Mouse (Mus musculus) activated CD4-positive, CD25-positive, alpha-beta regulatory T cell (primary cell): Measurements from ENCODE around the gene Acox1. TPM values are rescaled to one million over a fixed set of nuclear protein-coding genes. Genes with fewer than 3 reads are reported as not detected.

Source experiments
- polyA plus RNA-seq, 2 experiments: library from polyadenylated mRNA; unstranded; fragments of 100-300 nt; shearing (Covaris generic); gene quantifications; one replicate each; pipeline ENCODE4 v1.2.1; 2017

Gene Acox1
- 10 to 100 TPM; 16.2 to 18.9 TPM for polyA plus RNA-seq

DNA sequence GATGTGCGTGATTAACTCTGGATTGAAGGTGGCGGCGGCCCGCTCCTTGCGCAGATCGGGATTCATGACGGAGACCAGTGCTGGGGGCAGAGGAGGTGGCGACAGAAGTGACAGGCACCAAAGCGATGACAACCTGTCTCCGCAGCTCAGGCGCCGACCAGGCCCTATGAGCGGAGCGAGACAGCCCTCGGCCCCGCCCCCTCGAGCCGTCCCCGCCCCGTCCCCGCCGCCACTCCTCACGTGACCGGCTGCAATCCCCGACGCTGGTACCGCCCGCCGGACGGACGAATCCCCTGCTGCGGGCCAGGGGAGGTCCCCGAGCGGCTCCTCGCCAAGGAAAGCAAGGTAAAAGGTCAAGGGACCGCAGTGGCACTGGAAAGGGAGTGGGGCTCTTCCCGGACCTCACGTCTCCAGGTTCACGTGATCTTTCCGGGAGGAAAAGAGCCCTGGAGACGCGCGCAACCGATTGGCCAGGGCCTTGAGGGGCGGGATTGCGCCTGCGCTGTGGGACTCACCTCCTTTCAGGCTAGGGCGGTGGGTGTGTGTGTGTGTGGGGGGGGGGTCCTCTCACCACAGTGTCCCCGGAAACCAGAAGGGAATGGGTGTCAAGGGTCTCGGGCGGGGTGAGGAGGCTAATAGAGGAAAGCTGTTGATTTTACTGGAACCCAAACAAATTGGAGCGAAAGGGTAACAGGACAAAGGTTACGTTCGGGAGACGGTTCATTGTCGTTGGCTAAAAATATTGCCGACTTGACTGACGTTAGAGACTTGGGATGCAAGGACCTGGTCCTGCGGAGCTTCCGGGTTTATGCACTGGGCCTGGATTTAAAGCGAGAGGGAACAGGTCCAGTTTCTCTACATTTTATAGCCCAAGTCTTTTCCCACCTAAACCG is at the start of gene Acox1, which contains the start of gene Ten1:
Gene Acox1 (minus strand): TSS at position 407 of the 893 bp plus-strand sequence.
Gene Ten1 (plus strand): TSS at position 217 of the 893 bp plus-strand sequence.

GRCm38 (mm10) chr11:116237742-116238395 is 39.0 kb upstream of the Acox1 start, which contains the start of gene Evpl:
Evpl (minus strand) TSS chr11:116238077.

GRCm38 (mm10) chr11:116167884-116168439 is 30.9 kb downstream of the Acox1 start, which contains the start of gene Fbf1:
Fbf1 (minus strand) TSS chr11:116168166.

GRCm38 (mm10) chr11:116138468-116139138 is 60.2 kb downstream of the Acox1 start, which contains the start of gene Mrpl38:
Mrpl38 (minus strand) TSS chr11:116138868.

GRCm38 (mm10) chr11:116130488-116131205 is 68.2 kb downstream of the Acox1 start, which contains the start of gene Trim65:
Trim65 (minus strand) TSS chr11:116131128.

GRCm38 (mm10) chr11:116127156-116127980 is 71.5 kb downstream of the Acox1 start, which contains the start of gene Trim47:
Trim47 (minus strand) TSS chr11:116127210.

Other genes starting within 250 kb of the Acox1 start
- gene Itgb4, start 224.3 kb downstream of the Acox1 start, polyA plus RNA-seq: under 1 TPM; 0.10 to 0.16 TPM
- gene Galk1, start 186.3 kb downstream of the Acox1 start, polyA plus RNA-seq: 10 to 100 TPM; 30.5 to 58.2 TPM
- gene H3f3b, start 171.1 kb downstream of the Acox1 start, polyA plus RNA-seq: 1,000 to 10,000 TPM; 1,433 to 1,590 TPM
- gene Unk, start 168.7 kb downstream of the Acox1 start, polyA plus RNA-seq: 10 to 100 TPM; 23.8 to 28.6 TPM
- gene Unc13d, start 121.1 kb downstream of the Acox1 start, polyA plus RNA-seq: 100 to 1,000 TPM in 1 of 2 experiments, 10 to 100 TPM in 1; 95.7 to 157 TPM
- 100 to 1,000 TPM; 141 to 173 TPM for gene Wbp2, start 112.0 kb downstream of the Acox1 start, polyA plus RNA-seq
- gene Trim47, start 71.8 kb downstream of the Acox1 start, polyA plus RNA-seq: 1 to 10 TPM in 1 of 2 experiments, under 1 TPM in 1; 0.42 to 1.0 TPM
- gene Trim65, start 67.9 kb downstream of the Acox1 start, polyA plus RNA-seq: 10 to 100 TPM in 1 of 2 experiments, 1 to 10 TPM in 1; 7.6 to 11.0 TPM
- 10 to 100 TPM; 27.1 to 45.9 TPM for gene Mrpl38, start 60.2 kb downstream of the Acox1 start, polyA plus RNA-seq
- gene Fbf1, start 30.9 kb downstream of the Acox1 start, polyA plus RNA-seq: 1 to 10 TPM; 4.9 to 6.5 TPM
- 100 to 1,000 TPM in 1 of 2 experiments, 10 to 100 TPM in 1; 78.5 to 101 TPM for gene Ten1, start 190 bp downstream of the Acox1 start, polyA plus RNA-seq
- under 1 TPM; 0.14 to 0.29 TPM for gene Evpl, start 39.0 kb upstream of the Acox1 start, polyA plus RNA-seq
- 10 to 100 TPM; 55.6 to 64.4 TPM for gene Srp68, start 75.2 kb upstream of the Acox1 start, polyA plus RNA-seq
- under 1 TPM in 1 of 2 experiments, not detected in 1; 0.17 TPM for gene Galr2, start 81.9 kb upstream of the Acox1 start, polyA plus RNA-seq
- gene Exoc7, start 108.2 kb upstream of the Acox1 start, polyA plus RNA-seq: 10 to 100 TPM; 64.5 to 88.0 TPM
- not detected for gene Foxj1, start 136.4 kb upstream of the Acox1 start, polyA plus RNA-seq
- 10 to 100 TPM in 1 of 2 experiments, 1 to 10 TPM in 1; 6.2 to 11.8 TPM for gene Rnf157, start 214.0 kb upstream of the Acox1 start, polyA plus RNA-seq
- 100 to 1,000 TPM in 1 of 2 experiments, 10 to 100 TPM in 1; 79.9 to 109 TPM for gene Ubald2, start 235.0 kb upstream of the Acox1 start, polyA plus RNA-seq